Mouse (Mus musculus): ENCODE data around the gene Ttc28.
"Not testable (repeated sequence)": the region's sequence is repeated elsewhere in the genome, so short reads cannot be mapped to it uniquely, and the experiment has no call there.

The Ttc28 gene

GRCm38 (mm10) chr5:110879584-110880374 is at the start of gene Ttc28:
Gene Ttc28 (plus strand): TSS chr5:110879803.
- peak; percentile 73 to 81 for DNase-seq (ENCODE audit: low spot score in 2 of 2)

GRCm38 (mm10) chr5:110831036-110831720 is 48.4 kb upstream of the Ttc28 start:
- DNase-seq (ENCODE audit: low spot score in 2 of 2), result no peak

- DNase-seq (ENCODE audit: low spot score in 2 of 2), result peak; percentile 15 to 37
These were observed 43.6 kb upstream of the Ttc28 start for GRCm38 (mm10) chr5:110835959-110836358.

- not testable (repeated sequence) for DNase-seq (ENCODE audit: low spot score in 2 of 2)
These were observed 41.6 kb upstream of the Ttc28 start for GRCm38 (mm10) chr5:110838016-110838415.

GRCm38 (mm10) chr5:110839038-110839677 is 40.4 kb upstream of the Ttc28 start:
- DNase-seq (ENCODE audit: low spot score in 2 of 2), result no peak

GRCm38 (mm10) chr5:110839678-110840365 is 39.8 kb upstream of the Ttc28 start, which contains the start of the genes Hscb and Chek2:
Gene Hscb (minus strand): TSS chr5:110839777.
Gene Chek2 (plus strand): TSS chr5:110839979.
- peak; percentile 96 to 98 for DNase-seq (ENCODE audit: low spot score in 2 of 2)

GRCm38 (mm10) chr5:110840465-110840864 is 39.1 kb upstream of the Ttc28 start:
- peak; percentile 14 to 16 for DNase-seq (ENCODE audit: low spot score in 2 of 2)

- DNase-seq (ENCODE audit: low spot score in 2 of 2), result no peak
These were observed 38.3 kb upstream of the Ttc28 start for GRCm38 (mm10) chr5:110841046-110841862.

GRCm38 (mm10) chr5:110852990-110853389 is 26.6 kb upstream of the Ttc28 start:
- DNase-seq (ENCODE audit: low spot score in 2 of 2), result no peak

GRCm38 (mm10) chr5:110857091-110857490 is 22.5 kb upstream of the Ttc28 start:
- no peak for DNase-seq (ENCODE audit: low spot score in 2 of 2)

- peak in 1 of 2 experiments; percentile 22 for DNase-seq (ENCODE audit: low spot score in 2 of 2)
These were observed 20.5 kb upstream of the Ttc28 start for GRCm38 (mm10) chr5:110859013-110859650.

- no peak for DNase-seq (ENCODE audit: low spot score in 2 of 2)
These were observed 19.2 kb upstream of the Ttc28 start for GRCm38 (mm10) chr5:110860445-110860844.

GRCm38 (mm10) chr5:110868460-110868859 is 11.1 kb upstream of the Ttc28 start:
- DNase-seq (ENCODE audit: low spot score in 2 of 2), result no peak

- no peak for DNase-seq (ENCODE audit: low spot score in 2 of 2)
These were observed 10.3 kb upstream of the Ttc28 start for GRCm38 (mm10) chr5:110869242-110869669.

- DNase-seq (ENCODE audit: low spot score in 2 of 2), result no peak
These were observed 6.4 kb upstream of the Ttc28 start for GRCm38 (mm10) chr5:110873160-110873559.

GRCm38 (mm10) chr5:110874711-110875110 is 4.9 kb upstream of the Ttc28 start:
- DNase-seq (ENCODE audit: low spot score in 2 of 2), result no peak

- DNase-seq (ENCODE audit: low spot score in 2 of 2), result no peak
These were observed 4.3 kb upstream of the Ttc28 start for GRCm38 (mm10) chr5:110875286-110875685.

- DNase-seq (ENCODE audit: low spot score in 2 of 2), result no peak
These were observed 1.7 kb upstream of the Ttc28 start for GRCm38 (mm10) chr5:110877666-110878505.

GRCm38 (mm10) chr5:110878526-110878925 is 1.1 kb upstream of the Ttc28 start:
- DNase-seq (ENCODE audit: low spot score in 2 of 2), result not testable (repeated sequence)
